Mouse (Mus musculus) forebrain, embryonic 10.5 days (tissue): ENCODE measurements around the gene Notch3. TPM values are rescaled to one million over a fixed set of nuclear protein-coding genes. Genes with fewer than 3 reads are reported as not detected.

ENCODE experiments used
- DNase-seq: peaks from one replicate; pipeline ENCODE4 v3.0.0-alpha.2; 2017; ENCODE audit warnings: low spot score; ENCODE audit errors: extremely low spot score
- H3K27ac ChIP-seq: fragments of 300-500 bp; sonication (generic); 2 replicates; pipeline ENCODE4 v1.5.1; 2016; ENCODE audit warnings: mild to moderate bottlenecking
- H3K27me3 ChIP-seq: fragments of 300-500 bp; sonication (generic); 2 replicates; pipeline ENCODE4 v1.6.1; 2016; ENCODE audit warnings: mild to moderate bottlenecking; ENCODE audit not compliant: poor library complexity, severe bottlenecking
- H3K36me3 ChIP-seq: fragments of 300-500 bp; sonication (generic); replicated peaks from 2 replicates; pipeline ENCODE4 v1.6.1; 2016; ENCODE audit warnings: mild to moderate bottlenecking, moderate library complexity
- H3K4me1 ChIP-seq: fragments of 300-500 bp; sonication (generic); 2 replicates; pipeline ENCODE4 v1.6.1; 2016
- H3K4me3 ChIP-seq: fragments of 300-500 bp; sonication (generic); 2 replicates; pipeline ENCODE4 v1.5.1; 2016; ENCODE audit warnings: mild to moderate bottlenecking, moderate library complexity
- H3K9me3 ChIP-seq: fragments of 300-500 bp; sonication (generic); 2 replicates; pipeline ENCODE4 v1.6.1; 2016; ENCODE audit warnings: mild to moderate bottlenecking, moderate library complexity
- WGBS: fragments of 180-500 bp; shearing (Covaris S2); methylation state at CpG from one replicate; pipeline ENCODE4 v1.1.7; 2016; 5-methylcytosine and 5-hydroxymethylcytosine counted together
- polyA plus RNA-seq: library from polyadenylated mRNA; unstranded; fragments of >200 nt; fragmentation: Nextera tagmentation; extraction: Ambion mirVana; gene quantifications from 2 replicates; pipeline ENCODE4 v1.2.1, GENCODE M21; 2016

Notch3 gene
- polyA plus RNA-seq, 1 experiment from 2014 or later: 24.4 TPM

DNA sequence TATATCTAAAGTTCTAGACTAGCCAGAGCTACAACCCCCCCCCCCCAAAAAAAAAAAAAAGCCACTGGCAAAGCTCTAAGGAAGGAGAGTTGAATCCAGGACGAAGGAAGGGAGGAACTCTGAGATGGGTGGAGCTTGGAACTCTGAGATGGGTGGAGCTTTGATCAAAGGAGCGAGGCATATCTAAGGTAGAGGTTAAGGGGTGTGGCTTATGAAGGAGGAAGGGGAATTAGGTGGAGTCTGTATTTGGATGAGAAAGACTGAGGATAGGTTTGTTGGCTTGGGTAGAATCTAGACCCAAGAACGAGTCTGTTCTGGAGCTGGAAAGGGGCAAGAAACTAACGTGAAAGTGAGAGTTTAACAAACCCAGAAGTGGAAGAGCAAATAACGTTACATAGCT lies 23.2 kb upstream of the Notch3 start:
- DNase-seq: no peak
- no peak overlapping the region for H3K27ac ChIP-seq
- H3K4me3 ChIP-seq: peak overlapping the region; percentile 55
- no peaks in the 10 kb centered on the region for H3K9me3 ChIP-seq
- 14% methylated on average over 5 of the region's 5 CpGs for WGBS
- H3K27me3 ChIP-seq: peaks cover 38% of the 10 kb centered on the region
- H3K4me1 ChIP-seq: peaks cover 17% of the 10 kb centered on the region
- 0 out of 2 replicates have a peak, but pooled peaks cover 6% of the 10 kb centered on the region for H3K36me3 ChIP-seq

DNA sequence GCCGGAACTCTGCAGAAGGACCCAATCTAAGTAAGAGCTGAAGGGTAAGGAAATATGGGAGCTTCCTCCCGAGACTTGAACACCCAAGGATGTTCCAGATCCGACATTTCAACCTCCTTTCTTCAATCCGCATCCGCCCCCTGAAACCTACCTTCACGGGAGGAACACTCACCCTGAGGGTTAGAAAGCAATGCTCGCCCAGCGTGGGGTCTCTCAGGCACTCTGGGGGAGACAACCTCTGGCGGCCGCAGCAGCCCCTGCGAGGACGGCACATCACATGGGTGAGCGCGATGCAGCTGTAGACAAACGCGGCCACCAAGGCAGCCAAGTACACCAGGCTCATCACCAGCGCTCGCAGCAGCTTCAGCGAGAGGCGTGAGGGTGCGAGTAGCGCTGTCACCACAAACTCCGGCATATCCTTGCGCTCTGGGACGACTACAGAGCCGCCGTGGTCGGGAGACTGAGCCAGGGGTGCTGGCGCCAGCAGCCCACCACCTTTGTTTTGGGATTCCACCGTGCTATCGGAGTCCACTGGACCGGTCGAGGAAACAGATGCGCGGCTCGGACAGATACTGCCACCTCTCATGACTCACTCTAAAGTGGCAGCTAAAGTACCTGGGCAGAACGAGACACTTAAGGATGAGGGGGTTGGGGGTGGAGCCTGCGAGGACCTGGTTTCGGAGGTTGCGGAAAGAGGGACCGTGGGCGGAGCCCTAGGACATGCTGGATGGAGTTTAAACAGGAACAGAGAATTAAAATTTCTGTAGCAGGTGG lies 22.4 kb upstream of the Notch3 start, which contains the start of gene Ephx3:
Gene Ephx3, minus strand, starts transcription at position 687 of the 774 bp plus-strand sequence.
- peak within 1 kb of the TSS; percentile 55 for H3K4me3 ChIP-seq
- no peak for DNase-seq
- H3K4me1 ChIP-seq: peaks cover 17% of the 10 kb centered on the region
- H3K27ac ChIP-seq: peak within 1 kb of the TSS; percentile 26; the same call in 1 of the 2 replicates
- no peaks in the 10 kb centered on the region for H3K9me3 ChIP-seq
- 5% methylated on average over 42 of the region's 42 CpGs for WGBS
- H3K27me3 ChIP-seq: peaks cover 41% of the 10 kb centered on the region
- H3K36me3 ChIP-seq: 0 out of 2 replicates have a peak, but pooled peaks cover 4% of the 10 kb centered on the region

DNA sequence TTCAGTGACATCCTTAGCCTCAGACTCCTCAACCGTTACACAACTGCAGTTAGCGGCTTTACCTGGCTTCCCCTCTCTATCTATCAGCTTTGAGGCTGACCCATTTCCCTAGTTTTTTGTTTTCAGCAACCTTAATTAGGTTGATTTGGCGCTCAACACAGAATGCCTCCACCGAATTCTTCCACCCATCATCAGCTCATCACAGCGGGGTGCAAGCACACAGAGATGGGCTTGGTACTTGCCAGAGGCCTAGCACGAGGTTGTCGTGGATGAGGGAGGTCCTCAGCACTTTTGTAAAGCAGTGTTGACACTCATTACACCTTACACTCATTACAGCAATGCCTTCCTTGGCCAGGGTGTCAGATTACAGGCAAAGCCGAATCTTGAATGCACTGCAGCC lies 16.4 kb upstream of the Notch3 start:
- Histone ChIP-seq H3K4me3 (no peak overlapping the region), H3K4me1 (peaks cover 27% of the 10 kb centered on the region), H3K27me3 (peaks cover 14% of the 10 kb centered on the region), H3K36me3 (no peaks in the 10 kb centered on the region), H3K9me3 (no peaks in the 10 kb centered on the region), H3K27ac (no peak overlapping the region)
- no peak for DNase-seq
- 23% methylated on average over 8 of the region's 8 CpGs for WGBS

DNA sequence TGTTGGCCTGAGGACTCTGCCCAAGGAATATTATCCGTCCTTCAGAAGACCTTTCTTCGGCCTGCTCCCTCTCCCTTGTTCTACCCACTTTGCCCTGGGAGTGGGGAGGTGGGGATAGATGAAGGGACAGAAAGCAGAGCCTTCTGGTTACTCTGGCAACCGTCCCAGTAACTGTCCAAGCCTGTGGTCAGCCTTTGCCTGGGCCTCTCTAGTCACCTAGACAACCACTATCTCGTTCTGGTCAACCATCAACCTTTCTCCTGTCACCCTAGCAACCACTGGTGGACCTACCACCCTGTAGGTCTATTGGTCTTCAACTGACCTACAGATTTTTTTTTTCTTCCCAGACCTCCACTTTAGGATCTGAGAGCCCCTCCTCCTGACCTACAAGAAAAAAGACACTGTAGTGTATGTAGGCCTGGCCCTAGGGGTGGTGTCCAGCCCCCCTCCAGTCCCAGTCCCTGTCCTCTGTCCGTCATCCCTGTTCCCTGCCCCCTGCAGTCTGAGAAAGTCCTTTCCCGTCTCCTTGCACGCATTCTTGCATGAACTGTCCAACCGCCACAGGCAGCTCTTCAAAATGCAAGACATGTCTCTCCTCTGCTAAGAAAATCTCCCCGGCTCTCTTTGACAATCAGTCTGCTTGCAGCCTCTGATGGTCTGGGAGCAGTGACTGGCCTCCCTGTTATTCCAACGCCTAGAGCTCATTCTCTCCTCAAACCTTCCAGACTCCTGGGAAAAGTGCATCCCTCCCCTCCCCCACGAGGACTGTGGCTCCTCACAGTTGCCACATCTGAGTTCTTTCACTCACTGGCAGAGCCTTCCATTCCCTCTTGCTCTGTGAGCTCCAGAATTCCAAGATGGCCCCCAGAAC lies 13.2 kb upstream of the Notch3 start:
- Histone ChIP-seq H3K36me3 (no peaks in the 10 kb centered on the region), H3K4me1 (peaks cover 27% of the 10 kb centered on the region), H3K4me3 (no peak overlapping the region), H3K27me3 (peaks cover 3% of the 10 kb centered on the region; the same call in 1 of the 2 replicates), H3K27ac (peak overlapping the region; percentile 48), H3K9me3 (no peaks in the 10 kb centered on the region)
- 68% methylated on average over 11 of the region's 11 CpGs for WGBS
- DNase-seq: no peak

DNA sequence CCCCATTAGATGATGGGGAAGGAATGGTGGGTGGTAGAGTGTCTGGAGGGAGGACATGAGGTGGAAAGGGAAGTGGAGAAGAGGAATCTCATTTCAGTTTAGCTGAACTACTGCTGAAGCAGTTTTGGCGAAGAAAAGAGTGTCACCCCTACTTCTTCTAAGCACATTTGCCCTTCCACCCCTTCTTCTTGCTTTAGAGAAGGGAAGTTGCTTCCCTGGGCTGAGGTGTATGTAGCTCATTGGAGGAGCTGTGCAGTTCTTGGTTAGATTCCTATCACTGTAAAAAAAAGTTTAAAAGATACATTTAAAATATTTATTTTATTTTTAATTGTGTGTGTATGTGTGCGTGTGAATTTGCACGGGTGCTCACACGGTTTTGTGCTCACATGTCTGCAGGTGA lies 10.3 kb upstream of the Notch3 start:
- Histone ChIP-seq H3K36me3 (no peaks in the 10 kb centered on the region), H3K9me3 (no peaks in the 10 kb centered on the region), H3K27me3 (no peaks in the 10 kb centered on the region), H3K4me3 (no peak overlapping the region), H3K4me1 (peaks cover 23% of the 10 kb centered on the region), H3K27ac (no peak overlapping the region)
- WGBS: 90% methylated on average over 4 of the region's 4 CpGs
- DNase-seq: no peak

DNA sequence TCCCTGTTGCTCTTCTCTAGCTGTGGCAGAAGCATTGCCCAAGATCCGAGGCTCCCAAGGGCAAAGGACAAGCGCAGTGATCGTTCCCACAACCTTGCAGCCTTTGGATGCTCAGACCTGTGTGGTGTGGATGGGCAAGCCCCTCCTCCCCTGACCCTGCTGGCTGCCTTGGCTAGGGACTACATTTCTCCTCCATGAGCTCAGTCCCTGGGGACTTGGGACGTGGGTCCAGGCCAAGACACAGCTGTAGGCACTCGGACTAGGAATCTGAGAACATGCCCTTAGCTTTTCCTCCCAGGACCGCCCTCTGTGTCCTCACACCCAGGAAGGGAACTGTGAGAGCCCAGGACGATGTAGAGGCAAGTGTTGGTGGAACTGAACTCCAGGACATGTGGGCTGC lies 6.5 kb upstream of the Notch3 start:
- H3K9me3 ChIP-seq: no peaks in the 10 kb centered on the region
- no peak for DNase-seq
- H3K27me3 ChIP-seq: no peaks in the 10 kb centered on the region
- no peaks in the 10 kb centered on the region for H3K36me3 ChIP-seq
- H3K27ac ChIP-seq: peak overlapping the region; percentile 70
- H3K4me3 ChIP-seq: no peak overlapping the region
- WGBS: 71% methylated on average over 7 of the region's 7 CpGs
- peaks cover 11% of the 10 kb centered on the region for H3K4me1 ChIP-seq

DNA sequence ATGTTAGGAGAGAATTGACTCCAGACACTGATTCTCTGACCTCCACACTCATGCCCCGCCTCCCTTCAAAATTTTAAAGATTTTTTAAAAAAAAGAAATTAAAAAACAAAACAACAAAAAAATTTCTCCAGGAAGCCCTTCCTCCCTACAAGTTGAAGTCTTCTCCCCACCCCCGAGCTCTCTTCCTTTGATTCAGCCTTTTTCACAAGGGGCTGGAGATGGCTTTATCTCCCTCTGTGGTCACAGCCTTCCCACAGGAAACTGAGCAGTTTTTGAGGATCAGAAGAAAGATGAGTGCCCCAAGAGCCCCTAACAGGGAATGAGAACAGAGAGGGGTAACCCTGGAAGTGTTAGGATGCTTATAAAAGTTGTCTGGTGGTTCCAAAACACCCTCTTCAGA lies 5.8 kb upstream of the Notch3 start:
- H3K36me3 ChIP-seq: no peaks in the 10 kb centered on the region
- peaks cover 6% of the 10 kb centered on the region for H3K27me3 ChIP-seq
- H3K27ac ChIP-seq: peak overlapping the region; percentile 46; the same call in 1 of the 2 replicates
- 78% methylated on average over 2 of the region's 2 CpGs for WGBS
- no peak overlapping the region for H3K4me3 ChIP-seq
- peaks cover 15% of the 10 kb centered on the region for H3K4me1 ChIP-seq
- no peak for DNase-seq
- no peaks in the 10 kb centered on the region for H3K9me3 ChIP-seq

DNA sequence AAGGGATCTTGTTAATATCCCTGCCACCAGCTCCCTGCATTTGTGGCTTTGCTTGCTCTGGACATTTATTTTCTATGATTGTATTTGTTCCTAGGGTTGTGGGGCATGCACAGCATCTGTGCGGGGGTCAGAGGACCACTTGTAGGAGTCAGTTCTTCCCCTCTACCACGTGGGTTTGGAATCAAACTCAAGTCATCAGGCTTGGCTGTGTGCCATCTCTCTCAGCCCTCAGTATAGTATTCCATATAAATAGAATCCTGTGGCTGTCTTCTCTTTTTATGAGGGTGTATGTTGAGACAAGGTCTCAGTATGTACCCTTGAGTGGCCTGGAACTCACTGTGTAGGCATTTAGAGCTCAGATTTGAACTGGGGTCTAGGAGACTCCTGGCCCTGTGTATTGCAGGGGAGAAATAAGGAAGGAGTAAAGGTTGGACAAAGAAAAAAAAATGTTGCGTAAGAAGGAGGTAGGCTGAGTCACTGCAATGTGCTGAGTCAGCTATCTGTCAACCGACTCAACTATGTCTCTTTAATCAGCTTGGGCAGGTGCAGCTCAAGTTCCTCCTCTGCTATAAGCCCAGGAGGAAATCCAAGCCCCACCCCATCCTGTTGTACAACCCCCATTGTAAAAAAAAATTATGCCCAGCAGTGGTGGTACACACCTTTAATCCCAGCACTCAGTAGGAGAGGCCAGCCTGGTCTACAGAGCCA lies 3.0 kb upstream of the Notch3 start:
- no peaks in the 10 kb centered on the region for H3K9me3 ChIP-seq
- 86% methylated on average over 4 of the region's 4 CpGs for WGBS
- peaks cover 10% of the 10 kb centered on the region for H3K27me3 ChIP-seq
- no peak for DNase-seq
- H3K4me1 ChIP-seq: peaks cover 37% of the 10 kb centered on the region
- H3K36me3 ChIP-seq: no peaks in the 10 kb centered on the region
- H3K27ac ChIP-seq: no peak overlapping the region
- no peak overlapping the region for H3K4me3 ChIP-seq

DNA sequence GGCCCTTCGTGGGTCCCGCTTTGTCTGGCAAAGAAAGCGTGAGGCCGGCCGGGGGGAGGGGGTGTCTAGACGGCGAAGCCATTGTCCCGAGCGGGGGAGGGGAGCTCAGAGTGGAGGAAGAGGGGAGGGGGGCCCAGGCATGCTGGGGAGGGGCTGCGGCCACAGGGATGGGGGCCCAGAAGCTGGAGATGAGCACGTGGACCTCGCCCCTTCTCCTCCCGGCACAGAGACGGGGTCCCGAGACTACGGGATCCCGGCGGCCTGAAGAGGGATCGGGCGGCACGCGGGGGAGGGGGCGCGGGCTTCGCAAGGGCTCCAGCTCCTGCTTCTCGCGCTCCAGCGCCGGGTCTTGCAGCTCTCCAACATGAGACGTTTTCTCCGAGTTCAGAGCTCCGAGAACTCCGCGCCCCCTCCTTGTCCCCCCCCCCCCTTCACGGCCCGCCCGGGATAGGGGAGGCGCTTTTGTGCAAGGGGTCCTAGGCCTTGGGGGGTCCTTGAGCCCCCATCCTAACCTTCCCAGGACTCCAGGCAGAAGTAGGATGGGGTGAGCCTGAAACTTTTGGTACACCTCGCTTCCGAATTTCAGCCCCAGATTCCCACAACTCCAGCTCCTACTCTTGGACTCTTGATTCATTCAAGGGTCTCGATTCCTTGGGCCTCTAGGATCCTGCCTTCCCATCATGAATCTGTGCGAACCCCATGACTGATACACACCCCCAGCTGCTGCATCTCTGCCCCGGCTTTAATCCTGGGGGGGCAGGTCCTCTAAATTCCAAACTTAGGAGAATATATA lies 653 bp downstream of the Notch3 start:
- Histone ChIP-seq H3K36me3 (peaks cover 18% of the 10 kb centered on the region), H3K27me3 (peaks cover 35% of the 10 kb centered on the region), H3K4me3 (peak overlapping the region; percentile 81), H3K4me1 (peaks cover 63% of the 10 kb centered on the region), H3K27ac (peak overlapping the region; percentile 98), H3K9me3 (no peaks in the 10 kb centered on the region)
- WGBS: under 1% methylated on average over 40 of the region's 43 CpGs
- peak; percentile 93 for DNase-seq

DNA sequence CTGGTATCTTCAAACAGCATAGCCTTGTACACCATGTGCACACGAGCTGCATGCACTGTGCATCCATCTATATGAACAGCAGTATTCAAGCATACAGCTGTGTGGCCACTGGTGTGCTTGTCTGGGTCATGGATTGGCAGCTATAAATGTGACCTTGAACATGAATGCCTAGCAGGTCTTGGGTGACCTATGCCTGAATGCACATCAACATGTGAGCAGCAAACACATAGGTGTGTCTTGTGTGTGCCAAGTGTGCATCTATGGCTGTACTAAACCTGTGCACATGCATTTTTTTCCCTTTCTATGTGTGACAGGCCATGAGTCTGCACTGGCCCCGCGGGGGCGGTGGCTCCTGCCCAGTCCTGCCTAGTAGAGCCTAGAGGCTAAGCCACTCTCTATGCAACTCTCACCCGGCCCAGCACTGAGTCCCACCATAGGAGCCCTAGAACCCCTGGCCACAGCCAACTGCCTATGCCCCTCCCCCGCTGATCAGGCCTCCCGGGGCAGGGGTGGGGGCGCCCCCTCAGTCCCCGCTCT lies 1.3 kb downstream of the Notch3 start:
- no peaks in the 10 kb centered on the region for H3K9me3 ChIP-seq
- DNase-seq: no peak
- WGBS: 4% methylated on average over 9 of the region's 9 CpGs
- peaks cover 35% of the 10 kb centered on the region for H3K27me3 ChIP-seq
- H3K4me3 ChIP-seq: peak overlapping the region; percentile 81
- peaks cover 24% of the 10 kb centered on the region for H3K36me3 ChIP-seq
- H3K4me1 ChIP-seq: peaks cover 66% of the 10 kb centered on the region
- peak overlapping the region; percentile 98 for H3K27ac ChIP-seq

DNA sequence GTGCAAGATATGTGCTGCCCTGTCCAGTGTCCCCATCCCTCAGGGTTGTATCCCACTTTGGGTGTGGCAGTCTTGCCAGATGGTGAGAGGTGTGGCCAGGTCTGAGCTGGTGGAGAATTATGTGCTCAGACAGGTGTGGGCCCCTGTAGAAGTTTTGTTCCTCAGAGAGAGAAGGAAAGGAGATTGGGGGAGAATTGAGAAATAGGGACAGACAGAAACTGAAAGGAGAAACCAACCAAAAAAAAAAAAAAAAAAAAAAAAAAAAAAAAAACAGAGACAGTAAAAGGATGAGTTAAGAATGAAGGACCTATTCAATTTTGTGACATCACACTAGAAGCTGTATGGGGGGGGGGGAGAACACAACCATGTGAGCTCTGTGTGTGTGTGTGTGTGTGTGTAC lies 1.9 kb downstream of the Notch3 start:
- no peak for DNase-seq
- H3K4me3 ChIP-seq: peak overlapping the region; percentile 81
- H3K9me3 ChIP-seq: no peaks in the 10 kb centered on the region
- peaks cover 35% of the 10 kb centered on the region for H3K27me3 ChIP-seq
- H3K36me3 ChIP-seq: peaks cover 30% of the 10 kb centered on the region
- H3K27ac ChIP-seq: peak overlapping the region; percentile 98
- H3K4me1 ChIP-seq: peaks cover 66% of the 10 kb centered on the region
